Mouse (Mus musculus) cerebellum, adult 18-20 months (tissue): ENCODE measurements at regions not wholly inside any gene's neighbourhood (a gene's known extent, or its start where the extent isn't known, plus 50 kb on each side); places are given as distances from the start of the nearest gene placed in this dataset.

ENCODE experiments used
- DNase-seq, 2 experiments: peaks; one replicate each; pipeline ENCODE4 v3.0.0; 2021

DNA sequence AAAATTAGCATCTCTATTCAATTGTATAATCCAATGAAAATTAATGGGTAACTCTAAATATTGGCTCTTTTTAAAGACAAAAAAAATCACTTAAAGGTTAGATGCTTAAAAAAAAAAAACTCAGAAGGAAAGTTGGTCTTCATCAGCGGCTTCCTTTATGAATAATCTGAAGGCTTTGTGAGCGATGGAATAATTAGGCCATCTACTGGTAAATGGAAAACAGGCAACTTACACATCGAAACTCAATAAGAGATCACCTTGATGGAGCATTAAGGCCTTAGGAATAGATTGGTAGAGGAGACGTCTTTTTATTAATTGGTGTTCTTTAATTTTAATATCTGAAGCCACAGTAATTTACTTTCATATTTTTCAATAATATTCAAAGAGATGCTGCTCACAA, 218.6 kb upstream of the Tacr3 start:
- DNase-seq: no peak

DNA sequence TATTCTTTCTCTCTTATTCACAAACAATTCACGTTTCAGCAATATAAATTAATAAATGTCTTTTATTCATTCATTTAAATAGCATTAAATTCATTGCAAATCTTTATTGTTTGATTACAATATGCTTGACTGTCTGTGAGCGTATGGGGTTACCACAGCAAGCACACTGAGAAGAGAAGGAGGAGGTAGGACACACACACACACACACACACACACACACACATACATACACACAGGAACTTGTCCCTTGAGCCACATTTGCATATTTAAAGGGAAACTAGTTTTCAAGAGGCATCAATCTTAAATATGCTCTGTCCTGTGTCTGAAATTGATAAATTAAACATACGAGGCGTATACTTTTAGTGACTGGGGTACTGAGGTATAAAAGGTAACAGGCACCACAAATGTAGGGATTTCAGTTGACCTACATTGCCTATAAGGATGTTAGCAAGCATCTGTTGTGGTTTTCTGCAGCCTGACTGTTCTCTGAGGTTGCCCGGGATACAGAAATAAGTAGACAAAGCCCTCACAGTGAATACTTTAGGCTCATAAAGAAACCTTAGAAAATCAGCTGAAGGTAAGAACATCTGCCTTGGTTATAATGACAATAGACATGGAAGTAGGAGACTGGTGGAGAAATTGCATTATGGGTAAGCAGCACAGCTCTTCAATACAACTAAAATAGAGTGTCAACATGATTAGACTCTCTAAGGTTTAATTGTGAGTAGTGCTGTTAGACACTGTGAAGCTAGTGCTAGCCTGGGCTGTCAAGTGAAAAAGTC, 217.1 kb upstream of the Tacr3 start:
- DNase-seq: no peak

- no peak for DNase-seq
These were observed 216.6 kb upstream of the Tacr3 start for GRCm38 (mm10) chr3:134612298-134612616.

DNA sequence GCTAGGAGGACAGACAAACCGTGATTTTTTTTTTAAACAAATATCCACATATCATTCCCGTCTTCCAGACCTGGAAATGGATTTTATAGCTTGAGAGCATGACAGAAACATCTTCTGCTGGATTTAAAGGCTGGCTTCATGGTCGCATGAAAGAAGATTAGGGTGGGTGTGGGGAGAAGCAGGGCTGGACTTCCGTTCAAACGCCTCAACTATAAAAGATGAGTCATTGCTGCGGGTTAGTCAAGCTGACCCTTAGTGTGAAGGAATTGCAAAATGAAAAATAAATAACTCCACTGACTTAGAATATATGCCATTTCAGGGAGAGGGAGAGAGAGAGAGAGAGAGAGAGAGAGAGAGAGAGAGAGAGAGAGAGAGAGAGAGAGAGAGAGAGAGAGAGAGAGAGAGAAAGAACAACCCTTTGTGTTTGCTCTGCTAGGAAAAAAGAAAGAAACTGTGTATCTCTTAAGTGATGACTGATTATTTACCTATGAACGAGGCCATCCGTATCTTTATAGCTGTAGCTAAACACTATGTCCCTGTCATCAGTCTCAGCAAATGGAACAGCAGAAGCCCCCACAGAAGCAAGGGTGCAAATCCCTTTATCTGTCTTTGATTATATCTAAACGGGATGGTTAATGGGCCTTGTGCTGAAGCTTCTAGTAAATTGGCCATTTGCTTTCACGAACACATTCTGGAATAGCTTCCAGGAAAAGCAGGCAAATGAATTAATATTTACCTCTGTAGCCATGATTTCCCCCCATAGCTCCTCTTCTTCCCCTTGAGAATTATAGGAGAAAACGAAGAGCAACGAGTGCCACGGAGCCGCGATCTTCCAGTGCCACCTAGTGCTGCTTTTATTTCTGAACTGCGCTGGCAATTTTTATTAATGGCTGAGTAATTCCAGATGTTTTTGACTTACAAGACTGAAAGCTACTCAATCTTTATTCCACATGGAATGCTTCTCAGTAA, 199.4 kb upstream of the Tacr3 start:
- no peak for DNase-seq

- no peak for DNase-seq
These were observed 198.7 kb upstream of the Tacr3 start for GRCm38 (mm10) chr3:134630135-134630516.

DNA sequence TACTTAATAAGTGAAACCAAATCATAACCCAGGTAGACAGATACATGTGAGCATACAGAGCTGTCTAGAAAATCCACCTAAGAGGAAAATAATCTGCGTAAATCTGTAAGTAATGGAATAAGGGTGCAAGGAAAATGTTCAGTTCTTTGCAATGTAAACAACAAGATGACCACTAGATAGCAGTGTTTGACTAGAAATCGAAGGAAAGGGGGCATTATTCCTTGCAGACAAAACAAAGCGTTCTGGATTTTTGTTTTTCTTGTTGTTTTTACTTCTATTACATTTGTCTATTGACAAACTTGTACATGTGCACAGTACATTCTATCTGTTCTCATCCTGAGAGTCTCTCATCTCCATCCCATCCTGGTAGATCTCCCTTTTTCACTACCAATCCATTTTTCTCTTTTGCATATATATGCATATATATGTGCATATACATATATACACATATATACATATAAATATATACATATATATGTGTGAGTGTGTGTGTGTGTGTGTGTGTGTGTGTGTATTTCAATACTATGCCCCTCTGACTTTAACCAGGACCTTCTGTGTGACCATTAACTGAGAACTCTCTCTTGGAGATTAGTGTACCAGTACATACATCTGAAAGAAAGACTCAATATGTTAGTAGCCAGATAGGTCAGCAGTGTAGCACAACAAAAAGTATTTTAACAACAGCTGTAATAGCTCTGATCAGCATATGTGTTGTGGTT, 179.9 kb upstream of the Tacr3 start:
- no peak for DNase-seq

- DNase-seq: no peak
These were observed 174.8 kb upstream of the Tacr3 start for GRCm38 (mm10) chr3:134654051-134654450.

- no peak for DNase-seq
These were observed 133.9 kb upstream of the Tacr3 start for GRCm38 (mm10) chr3:134694893-134695292.

DNA sequence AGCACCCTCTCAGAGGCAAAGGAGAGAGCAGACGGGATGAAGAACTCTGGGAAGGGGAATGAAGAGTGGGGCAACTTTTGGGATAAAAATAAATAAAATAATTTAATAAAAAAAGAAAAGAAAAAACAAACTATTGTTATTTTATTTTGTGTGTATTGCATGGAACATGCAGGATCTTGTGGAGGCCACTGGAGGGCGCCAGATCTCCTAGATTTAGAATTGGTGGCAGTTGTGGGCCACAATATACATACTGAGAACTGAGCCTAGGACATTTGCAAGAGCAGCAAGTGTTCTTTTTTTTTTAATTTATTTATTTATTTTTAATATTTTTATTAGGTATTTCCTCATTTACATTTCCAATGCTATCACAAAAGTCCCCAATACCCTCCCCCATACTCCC, 110.2 kb upstream of the Tacr3 start:
- no peak for DNase-seq

- DNase-seq: no peak
These were observed 93.1 kb upstream of the Tacr3 start for GRCm38 (mm10) chr3:134735684-134736083.

GRCm38 (mm10) chr3:134761108-134761507, 67.7 kb upstream of the Tacr3 start:
- DNase-seq: no peak

GRCm38 (mm10) chr3:134763264-134763936, 65.4 kb upstream of the Tacr3 start:
- no peak for DNase-seq
